Mouse (Mus musculus) cerebellum, postnatal 10 days (tissue): ENCODE data around the gene Pls1.

Source experiments
- DNase-seq, 2 experiments: peaks; one replicate each; pipeline ENCODE4 v3.0.0; 2021; ENCODE audit warnings: mixed read lengths in 2 of 2

Gene Pls1

DNA sequence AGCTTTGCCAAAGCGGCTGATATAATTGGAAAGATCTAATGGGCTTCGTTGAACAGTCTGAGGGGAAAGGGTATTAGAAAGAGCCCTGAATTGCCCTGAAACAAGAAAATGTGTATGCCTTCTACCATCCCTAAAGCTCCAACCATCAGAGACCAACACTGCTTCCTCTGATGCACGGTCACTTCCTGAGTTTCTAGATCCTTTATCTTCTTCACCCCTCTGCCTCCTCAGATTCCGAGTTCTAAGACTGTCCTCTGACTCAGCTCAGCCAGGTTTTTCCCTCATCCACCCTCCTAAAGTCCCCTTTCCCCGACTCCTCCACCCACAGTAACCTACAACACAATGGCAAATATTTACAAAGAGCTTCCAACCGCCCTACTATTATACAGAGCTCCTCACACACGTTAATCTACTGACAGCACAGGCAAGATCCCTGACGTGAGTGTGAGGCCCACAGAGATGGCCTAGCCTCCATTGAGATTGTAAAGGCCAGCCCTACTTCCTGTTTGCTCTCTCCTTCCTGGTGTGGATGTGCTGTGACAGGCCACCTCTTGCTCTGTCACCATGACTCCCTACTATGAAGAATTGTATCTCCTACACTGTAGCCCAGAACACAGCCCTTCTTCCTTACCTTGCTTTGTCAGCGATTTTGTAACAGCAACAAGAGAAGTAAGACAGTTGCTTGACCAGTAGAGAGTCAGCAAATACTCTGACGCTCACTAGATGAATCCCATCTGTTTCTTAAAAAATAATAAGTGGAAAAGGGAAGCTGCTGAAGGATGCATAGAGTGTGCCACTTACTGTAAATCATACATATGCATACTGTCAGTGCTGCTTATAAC lies 43.3 kb downstream of the Pls1 start:
- no peak for DNase-seq

DNA sequence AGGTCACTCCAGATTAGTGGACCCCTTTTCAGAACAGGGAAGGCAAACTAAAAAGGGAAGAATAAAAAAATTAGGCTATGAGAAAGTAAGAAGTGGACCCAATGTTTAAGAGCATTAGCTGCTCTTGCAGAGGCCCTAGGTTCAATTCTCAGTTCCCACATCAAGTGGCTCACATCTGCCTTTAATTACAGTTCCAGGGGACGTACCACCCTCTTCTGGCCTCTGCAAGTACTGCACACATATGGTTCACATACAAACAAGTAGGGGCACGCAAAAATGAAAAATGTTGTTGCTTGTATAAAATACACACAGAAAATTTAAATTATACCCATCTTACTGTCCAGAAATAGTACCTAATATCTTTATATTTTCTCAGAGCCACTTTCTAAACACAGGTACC lies 48.8 kb downstream of the Pls1 start:
- no peak for DNase-seq

DNA sequence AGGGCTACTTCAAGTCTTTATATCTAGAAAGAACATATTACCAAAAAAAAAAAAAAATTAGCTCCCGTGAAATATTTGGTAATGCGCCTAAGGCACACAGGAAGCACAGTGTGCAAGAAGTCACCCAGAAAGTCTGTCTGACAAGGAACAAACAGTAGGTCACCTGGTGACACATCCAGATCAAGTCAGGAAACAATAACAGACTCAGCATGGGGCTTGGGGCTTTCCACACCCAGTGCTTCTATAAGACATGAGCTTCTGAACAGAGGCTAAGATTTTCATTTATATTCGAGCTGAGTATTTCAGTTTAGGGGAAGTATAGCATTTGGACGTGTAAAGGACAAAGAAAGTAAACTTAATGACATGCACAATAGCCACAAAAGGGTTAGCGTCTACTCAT lies 49.3 kb downstream of the Pls1 start:
- DNase-seq, result no peak

DNA sequence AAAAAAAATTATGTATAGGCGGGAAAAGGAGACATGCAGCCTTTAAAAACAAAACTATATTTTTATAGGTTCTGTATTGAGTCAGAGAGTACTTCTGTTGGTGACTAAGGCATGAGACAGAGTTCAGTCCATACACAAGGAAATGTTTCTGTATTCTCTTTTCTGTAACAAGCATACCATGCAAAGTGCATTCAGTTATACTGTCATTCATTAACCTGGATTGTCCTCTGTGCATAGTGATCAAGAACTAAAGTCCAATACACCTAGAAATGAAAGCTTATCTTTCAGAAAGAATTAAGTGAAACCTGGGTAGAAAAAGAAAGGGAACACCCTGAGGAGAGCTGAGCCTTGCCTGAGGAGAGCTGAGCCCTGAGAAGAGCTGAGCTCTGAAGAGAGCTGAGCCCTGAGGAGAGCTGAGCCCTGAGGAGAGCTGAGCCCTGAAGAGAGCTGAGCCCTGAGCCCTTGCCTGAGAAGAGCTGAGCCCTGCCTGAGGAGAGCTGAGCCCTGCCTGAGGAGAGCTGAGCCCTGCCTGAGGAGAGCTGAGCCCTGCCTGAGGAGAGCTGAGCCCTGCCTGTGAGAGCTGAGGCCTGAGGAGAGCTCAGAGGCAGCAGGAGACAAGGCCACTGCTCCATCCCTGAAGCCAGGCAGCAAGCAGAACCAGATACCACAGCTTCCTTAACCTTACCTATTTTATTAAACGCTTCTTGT lies 49.9 kb downstream of the Pls1 start:
- DNase-seq, result no peak

DNA sequence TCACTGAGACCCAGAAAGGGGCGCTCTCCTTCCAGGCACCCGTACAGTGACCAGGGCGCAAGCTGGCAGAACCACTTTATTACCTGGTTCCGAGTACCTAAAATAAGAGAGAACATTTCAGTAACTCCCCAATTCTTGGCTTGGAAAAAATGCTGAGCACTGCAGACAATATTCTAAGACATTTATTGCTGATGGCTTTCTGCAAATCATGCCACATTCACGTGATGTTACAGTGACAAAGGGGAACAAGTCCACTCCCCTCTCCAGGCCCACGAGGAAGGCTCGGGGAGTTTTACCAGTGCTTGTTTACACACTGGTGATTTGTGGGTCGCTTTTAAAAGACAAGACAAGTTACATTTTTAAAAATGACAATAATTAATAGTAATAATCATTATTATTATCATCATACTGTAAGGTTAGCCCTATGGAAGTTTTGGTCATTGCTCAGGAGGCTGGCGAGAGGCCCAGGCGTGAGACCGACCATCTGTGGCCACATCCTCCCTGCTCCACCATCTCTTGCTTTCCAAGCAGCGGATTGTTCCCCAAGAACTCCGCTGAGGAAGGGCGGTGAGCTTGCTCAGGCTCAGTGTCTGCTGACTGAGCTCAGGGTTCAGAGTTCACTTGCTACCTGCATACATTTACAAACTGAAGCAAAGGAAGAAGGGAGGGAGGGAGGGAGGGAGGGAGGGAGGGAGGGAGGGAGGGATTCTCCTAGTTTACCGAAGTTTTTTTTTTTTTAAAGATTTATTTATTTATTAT lies 50.9 kb downstream of the Pls1 start:
- DNase-seq, result peak in 1 of 2 experiments; percentile 10

DNA sequence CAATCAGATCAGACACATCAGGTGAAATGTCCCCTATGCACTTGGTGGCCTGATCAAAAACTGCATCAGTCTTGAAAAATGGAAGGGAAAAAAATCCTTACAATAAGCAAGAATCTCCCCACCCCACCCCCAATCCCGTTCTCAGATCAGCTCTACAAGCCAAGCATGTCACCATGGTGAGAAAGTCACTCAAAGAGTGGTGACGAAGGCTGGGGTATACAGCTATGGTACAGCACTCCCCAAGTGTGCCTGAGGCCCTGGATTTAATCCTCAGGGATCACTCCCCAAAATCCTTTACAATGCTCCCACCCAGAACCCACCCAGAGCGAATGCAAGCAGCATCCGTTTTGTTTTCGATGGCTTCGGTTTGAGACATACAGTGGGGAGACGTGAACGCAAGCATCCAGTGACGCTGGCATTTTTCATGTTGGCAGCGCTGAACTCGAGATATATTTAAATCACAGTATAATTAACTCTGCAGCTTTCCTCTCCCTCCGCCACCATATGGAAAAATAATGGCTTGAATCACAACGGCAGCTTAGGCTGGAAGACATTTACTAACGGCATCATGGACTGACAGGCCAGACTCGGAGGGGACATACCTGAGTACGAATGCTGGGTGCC lies 60.1 kb downstream of the Pls1 start:
- DNase-seq, result no peak

DNA sequence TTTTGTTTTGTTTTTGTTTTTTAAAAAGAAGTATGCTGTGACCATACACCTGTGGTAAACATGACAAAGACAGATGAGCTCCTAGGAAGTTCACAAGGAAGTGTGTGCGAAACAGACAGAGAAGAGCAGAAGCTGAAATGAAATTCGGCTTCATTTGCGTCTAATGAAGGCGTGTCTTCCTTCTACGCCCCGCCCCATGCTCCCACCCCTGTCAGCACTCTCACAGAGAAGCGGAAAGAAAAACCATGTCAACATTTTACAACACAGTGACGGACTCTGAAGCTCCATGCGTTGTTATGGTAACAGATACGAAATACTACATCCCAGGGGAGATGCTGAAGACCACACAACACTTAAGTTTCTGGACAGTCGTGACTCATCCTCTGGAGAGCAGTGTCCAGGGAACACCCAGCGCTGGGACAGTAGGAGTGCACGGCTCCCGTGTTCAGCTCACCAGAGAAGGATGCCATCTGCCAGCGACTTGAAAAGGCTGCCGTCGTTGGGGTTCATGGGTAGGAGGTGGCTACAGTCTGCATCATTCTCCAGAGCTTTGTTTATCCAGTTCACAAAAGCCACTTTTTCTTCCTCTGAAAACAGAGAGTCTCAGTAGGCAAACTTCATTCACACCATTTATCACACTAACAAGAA lies 61.3 kb downstream of the Pls1 start:
- no peak for DNase-seq

DNA sequence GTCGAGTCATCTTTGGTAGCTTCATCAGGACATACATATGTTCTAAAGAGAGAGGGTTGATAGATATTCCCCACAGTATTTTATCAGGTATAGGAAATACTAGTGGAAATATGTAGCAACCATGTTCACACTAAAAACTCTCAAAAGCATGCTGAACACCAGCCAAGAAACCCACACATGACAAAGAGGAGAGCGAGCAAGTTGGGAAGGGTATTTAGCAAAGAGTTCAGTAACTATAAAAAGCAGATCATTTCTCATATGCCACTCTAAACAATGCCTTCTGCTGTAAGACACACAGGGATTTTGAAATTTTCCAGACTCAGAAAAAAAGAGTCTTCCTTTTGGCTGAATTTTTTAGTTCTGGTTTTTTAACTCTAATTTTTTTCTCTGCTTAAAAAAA lies 73.4 kb downstream of the Pls1 start:
- no peak for DNase-seq

DNA sequence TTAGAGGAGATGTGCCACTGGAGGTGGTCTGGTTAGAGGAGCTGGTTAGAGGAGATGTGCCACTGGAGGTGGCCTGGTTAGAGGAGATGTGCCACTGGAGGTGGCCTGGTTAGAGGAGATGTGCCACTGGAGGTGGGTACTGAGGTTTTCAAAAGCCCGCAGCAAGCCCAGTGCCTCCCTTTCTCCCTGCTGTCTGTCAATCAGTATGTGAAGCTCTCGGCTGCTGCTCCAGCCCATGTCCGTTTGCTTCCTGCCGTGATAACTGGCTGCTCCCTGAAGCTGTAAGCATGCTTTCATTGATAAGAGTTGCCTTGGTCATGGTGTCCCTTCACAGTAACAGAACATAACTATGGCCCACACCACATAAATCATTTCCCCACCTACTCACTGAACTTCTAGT lies 81.9 kb downstream of the Pls1 start:
- DNase-seq, result no peak

DNA sequence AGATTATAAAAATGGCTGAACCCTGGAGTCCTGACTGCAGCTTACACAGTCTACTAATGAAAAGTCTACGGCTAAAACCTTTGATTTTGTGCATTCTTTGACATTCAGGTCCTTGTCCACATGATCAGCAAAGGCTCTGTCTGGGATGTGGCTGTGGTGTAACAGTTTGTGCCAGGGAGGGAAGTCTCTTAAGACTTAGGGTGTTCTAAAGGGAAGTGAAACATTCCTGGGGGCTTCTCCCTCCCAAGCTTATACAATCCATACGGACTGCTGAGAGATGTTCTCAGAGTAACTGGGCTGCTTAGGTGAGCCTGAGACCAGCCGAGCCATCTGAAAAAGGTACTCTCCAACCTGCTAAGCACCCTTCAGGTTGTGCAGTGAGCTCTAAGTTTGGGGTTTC lies 82.9 kb downstream of the Pls1 start:
- no peak for DNase-seq

DNA sequence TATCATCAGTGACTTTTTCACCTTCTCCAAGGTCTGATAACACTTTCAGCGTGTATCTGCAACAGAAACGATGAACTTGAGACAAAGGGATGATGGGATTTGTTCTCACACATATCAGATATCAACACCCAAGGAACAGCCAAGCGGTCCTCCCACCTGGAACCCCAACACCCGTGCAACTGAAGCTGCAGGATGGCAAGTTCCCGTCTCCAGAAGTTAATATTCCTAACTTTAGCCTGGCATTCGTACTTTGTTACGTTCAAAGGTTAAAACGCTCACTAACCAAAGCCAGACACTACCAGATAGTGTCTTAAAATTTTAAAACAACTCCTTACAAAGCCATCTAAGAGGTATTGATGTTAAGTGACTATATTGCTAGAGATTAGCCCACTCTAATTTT lies 83.7 kb downstream of the Pls1 start:
- DNase-seq, result no peak

DNA sequence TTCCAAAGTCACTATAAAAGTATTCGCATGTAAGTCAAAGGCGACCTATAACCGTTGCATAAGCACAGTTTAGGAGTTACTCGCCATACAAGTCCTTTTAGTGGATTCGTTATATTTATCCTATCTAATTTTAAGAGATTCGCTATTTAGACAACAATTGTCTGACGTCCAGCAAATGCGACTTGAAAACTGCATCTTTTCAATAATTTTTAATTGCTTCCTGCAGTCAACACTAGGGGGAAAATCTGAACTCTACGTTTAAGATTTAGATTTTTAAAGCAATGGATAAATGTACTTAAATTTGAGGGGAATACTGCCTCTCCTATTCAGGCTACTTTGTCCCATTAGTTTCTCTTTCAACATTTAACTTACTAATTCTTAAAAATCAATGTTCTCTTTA lies 94.4 kb downstream of the Pls1 start:
- DNase-seq, result no peak

DNA sequence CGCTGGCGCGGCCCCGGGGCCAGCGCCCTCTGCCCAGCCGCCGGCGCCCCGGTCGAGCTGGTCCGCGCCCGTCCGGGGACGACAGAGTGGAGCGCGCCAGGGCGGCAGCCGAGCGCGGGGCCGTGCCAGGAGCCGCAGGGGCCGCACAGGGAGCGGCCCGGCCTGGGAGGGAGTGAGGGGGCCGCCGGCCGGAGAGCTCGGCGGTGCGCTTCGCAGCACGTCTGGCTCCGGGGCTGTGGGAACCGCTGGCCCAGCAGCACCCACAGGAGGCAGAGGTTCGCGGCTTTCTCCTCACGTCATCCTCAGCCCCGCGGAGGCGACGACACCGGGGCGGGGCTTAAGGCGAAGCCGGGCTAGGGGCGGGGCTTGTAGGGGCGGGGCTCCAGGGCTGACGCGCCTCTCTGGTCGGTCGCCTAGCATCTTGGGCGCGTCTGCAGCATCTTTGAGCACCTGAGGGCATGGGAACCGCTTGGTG lies 95.0 kb downstream of the Pls1 start, which contains the start of gene Trpc1:
Gene Trpc1 (minus strand): TSS at position 339 of the 475 bp plus-strand sequence.
- peak; percentile 94 to 95 for DNase-seq

DNA sequence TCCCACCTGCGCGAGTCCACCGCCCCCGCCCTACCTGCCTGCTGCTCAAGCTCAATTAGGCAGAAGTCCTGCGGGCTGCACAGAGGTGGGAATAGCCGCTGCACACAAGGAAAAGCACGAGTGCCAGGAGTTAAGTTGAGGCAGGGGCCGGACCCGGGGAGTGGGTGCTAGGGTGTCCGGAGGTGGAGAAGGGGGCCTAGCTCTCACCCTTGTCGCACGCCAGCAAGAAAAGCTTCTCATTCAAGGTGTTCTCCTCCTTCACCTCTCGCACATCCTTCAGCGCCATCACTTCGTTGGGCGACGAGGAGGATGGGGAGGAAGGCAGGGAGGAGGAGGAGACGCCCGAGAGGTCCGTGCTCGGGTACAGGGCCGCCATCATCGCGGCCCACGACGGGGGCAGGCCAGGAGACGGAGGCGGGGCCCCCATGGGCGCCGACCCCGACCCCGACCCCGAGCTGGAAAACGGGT lies 95.6 kb downstream of the Pls1 start:
- DNase-seq, result peak in 1 of 2 experiments; percentile 40

DNA sequence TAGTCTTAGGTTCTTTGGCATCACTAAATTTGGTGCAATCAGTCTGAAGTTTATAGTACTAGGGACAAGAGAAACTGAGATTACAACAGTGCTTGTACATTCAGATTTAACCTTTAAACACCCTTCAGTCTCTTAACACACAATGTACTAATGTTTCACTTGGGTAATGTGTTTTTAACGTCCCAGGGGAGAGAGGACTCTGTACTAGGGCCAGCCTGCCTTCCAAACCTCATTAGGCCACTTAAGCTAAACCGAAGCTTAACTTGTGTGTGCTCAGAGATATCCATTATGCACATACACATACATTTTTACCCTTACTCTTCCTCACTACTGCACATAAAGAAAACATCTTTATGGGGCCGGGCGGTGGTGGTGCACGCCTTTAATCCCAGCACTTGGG lies 97.8 kb downstream of the Pls1 start:
- DNase-seq, result no peak

DNA sequence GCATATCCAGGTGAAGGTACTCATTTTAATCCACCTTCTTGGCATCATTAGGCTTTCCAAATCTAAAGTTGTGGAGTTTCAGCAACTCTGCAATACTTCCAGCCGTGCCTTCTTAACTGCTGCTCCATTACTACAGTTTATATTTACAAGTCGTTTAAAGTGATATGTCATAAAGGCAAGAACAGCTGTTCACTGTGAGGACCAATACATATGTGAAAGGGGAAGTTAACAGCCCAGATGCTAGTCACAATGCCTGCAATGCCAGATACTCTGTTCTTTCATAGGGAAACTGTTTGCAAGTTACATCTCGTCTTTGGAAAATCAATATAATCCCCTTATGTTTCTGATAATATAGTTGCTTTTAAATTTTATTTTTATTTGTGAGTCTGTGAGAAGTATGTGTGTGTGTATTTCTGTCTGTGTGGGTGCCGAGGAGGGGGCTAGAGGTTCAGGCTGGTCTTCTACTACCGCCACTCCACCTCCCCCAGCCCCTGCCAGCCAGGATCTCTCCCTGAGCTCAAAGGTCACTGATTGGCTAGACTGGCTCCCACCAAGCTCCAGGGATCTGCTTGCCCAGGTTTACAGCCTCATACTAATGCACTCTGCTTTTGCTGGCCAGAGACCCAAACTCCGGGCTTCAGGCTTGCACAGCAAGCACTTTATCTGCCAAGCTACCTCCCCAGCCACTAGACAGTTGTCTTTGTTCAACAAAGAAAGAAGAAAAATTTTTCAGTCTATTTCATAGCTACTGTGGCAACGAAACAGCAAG lies 100.1 kb downstream of the Pls1 start:
- DNase-seq, result peak; percentile 15 to 31

DNA sequence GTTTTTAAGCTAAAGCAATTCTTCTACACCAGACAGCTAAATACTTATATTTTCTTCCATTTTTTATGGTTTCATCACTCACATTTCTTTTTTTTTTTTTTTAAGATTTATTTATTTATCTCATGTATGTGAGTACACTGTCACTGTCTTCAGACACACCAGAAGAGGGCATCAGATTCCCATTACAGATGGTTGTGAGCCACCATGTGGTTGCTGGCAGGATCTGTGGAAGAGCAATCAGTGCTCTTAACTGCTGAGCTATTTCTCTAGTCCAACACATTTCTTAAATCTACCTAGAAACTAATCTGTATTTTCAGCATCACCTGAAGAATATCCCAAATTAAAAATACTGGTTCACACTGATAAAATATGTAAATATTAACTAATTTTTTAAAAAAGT lies 108.9 kb downstream of the Pls1 start:
- DNase-seq, result no peak

DNA sequence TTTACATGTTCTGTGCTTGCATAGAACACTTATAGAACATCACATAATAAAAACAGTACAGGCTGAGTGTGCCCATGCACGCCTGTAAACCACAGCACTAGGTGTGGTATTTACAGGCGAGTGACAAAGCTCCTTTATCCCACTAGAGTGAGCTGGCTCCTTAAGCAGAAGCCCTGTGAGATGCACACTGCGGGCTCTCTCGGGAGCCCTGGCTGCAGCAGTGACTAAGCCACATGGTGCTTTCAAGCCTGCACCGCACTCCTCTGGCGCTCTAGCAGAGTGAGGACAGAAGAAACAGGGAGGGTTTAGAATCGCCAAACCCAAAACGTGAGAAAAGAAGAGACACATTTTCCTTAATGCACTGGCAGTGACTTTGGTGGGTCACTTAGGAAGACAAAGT lies 132.5 kb downstream of the Pls1 start:
- no peak for DNase-seq

DNA sequence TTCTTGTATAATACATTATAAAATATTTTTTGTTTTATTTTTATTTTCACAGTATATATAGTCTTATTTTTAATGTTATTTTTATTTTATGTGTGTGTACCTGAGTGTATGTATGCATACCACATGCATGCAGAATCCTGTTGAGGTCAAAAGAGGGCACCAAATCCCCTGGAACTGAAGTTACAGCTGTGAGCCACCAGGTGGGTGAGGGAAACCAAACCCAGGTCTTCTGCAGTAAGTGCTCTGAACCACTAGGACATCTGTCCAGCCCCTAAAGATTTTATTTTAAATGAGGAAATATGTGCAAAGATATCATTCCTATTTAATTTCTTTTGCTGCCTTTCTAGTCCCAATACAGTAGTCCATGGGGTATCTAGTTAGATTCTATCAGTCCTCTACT lies 136.2 kb downstream of the Pls1 start:
- DNase-seq, result no peak

DNA sequence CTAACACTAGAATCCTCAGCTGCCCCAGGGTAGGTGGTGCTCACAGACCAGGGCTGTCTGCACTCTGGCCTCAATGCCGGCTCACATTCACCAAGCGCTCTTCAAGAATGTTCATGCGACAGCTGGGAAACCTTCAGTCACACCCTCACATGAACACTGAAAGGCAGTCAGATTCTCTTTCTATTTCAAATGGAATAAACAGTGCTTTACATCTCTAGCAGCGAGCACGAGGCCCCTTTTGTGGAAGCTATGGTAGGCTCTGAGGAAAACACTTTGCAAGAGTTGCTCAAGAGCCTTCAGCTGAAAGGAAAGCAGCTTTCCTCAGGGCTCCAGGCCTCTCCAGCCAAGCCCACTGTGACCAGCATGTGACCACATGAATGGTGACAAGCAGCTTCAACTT lies 139.7 kb downstream of the Pls1 start:
- DNase-seq, result no peak

DNA sequence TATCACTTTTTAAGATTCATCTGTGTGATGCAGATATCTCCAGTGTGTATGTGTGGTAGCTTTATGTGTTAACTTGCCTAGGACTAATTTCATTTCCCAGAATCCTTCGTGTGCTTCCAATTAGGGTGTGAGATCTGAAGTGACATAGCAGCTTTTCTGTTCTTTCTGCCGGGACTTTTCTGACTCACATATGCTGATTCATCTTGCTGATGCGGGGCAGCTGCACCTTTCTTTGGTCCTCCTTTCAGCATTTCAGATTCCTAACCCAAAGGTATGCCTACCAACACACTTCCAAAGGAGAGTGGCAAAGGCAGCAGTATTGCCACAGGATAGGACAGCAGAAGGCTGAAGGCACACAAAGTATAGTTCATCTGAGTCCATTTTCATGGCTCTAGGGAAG lies 141.0 kb downstream of the Pls1 start:
- no peak for DNase-seq
